Mouse (Mus musculus) brain, embryonic 14.5 days (tissue): ENCODE results near the gene Ttf1.

Experiments used
- CTCF ChIP-seq: fragments of 200-500 bp; IDR thresholded peaks from 2 replicates; pipeline ENCODE4 v1.5.1; 2012; ENCODE audit warnings: inconsistent platforms, mild to moderate bottlenecking, moderate library complexity, borderline replicate concordance; ENCODE audit not compliant: insufficient read depth, insufficient read length; ENCODE audit errors: extremely low read depth
- POLR2A ChIP-seq: fragments of 200-500 bp; IDR thresholded peaks from 2 replicates; pipeline ENCODE4 v1.6.1; 2012; ENCODE audit warnings: mild to moderate bottlenecking, inconsistent platforms, borderline replicate concordance; ENCODE audit not compliant: poor library complexity, insufficient read depth, insufficient read length, severe bottlenecking; ENCODE audit errors: extremely low read depth

GRCm38 (mm10) chr2:29060135-29060597 is at the start of gene Ttf1:
- no peak for TF ChIP-seq CTCF
- peak; percentile 57; the same call in 1 of the 2 replicates for TF ChIP-seq POLR2A
